Mouse (Mus musculus) fibroblast of lung, adult 2 months (primary cell): Measurements from ENCODE around the gene Asb1.

Source experiments
- DNase-seq: peaks from one replicate; pipeline ENCODE4 v3.0.0-alpha.2; 2011; ENCODE audit warnings: low read depth

The Asb1 gene

DNA sequence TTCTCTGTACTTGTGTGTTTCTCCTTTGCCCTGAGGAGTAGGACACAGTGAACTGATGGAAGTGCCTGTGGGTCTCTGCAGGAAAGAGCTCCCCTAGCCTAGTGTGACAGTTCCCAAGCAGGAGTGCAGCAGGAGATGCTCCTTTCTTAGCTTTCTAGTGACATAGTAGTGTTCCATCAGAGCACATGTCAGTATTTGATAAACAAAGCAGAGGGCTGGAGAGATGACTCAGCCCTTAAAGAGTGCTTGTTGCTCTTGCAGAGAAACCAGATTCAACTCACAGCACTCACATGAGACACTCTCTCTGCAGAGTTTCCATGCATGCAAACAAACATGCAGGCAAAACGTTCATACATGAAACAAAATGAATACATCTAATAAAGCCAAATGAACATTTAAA is 4.9 kb downstream of the Asb1 start:
- no peak for DNase-seq

DNA sequence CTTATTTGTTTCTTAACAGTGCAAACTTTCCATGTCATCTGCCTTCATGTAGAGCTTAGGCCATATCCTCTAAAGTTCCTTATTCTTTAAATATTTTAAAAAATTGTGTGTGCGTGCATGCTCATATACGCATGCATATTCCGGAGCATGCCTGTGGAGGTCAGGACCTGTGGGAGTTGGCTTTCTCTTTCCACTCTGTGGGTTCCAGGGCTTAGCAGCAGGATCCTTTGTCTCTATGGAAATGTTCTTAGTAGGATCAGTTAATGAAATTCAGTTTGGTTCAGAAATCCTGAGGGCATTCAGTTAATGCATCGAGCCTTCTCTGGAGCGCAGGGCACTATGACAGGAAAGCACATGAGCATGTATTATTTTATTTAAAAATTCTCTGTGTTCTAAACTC is 7.2 kb downstream of the Asb1 start:
- no peak for DNase-seq

DNA sequence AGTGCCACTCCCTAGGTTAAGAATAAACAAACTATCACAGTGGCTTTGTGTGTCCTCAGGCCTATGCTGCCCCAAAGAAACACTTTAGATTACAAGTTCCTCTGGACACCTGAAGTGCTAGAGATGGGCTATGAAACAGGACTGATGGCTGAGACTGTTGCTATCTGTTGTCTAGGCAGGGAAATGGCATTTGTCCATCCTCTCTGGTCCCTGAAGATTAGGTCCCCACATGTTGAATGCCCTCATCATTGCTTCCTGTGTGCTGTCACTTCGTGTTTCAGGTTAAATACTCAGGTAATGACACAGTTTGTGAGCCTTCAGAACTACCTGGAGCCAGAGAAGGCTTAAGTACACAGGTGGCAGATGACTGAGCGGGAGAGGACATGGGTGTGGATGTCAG is 8.7 kb downstream of the Asb1 start:
- DNase-seq, result no peak

DNA sequence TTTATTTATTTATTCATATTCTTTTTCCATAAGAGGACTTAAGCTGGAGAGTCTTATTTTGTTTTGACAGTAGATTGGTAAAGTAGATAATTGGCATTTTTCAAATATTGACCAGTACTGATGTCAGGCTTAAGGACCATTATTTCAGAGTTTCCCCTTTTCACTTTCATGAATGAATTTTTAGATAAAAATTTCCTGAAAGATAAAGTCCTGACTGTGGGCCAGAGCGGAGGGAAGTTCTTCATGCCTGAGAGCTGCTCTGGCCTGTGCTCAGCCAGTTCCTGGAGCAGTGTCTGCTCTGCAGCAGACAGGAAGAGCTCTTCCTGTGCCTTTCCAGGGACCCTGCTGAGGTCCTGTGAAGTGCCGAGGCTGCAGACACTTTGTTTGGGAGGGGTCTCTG is 16.8 kb downstream of the Asb1 start:
- no peak for DNase-seq

DNA sequence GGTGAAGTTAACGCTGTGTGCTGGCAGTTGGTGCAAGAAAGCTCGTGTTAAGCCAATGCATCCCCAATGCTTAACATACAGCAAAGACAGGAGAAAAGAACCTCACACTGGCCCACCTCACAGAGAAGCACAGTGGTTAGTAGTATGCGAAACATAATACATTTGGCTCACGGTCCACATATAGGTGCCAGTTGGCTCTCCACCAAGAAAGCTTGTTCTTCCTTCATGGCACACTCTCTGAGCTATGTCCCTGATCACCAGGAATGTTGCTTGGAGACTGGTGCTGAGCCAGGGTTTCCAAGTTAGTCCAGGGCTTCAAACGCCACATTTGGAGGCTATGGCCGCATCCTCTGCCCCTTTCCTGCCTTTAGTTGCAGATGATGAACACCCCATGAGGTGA is 20.9 kb downstream of the Asb1 start:
- DNase-seq, result no peak

DNA sequence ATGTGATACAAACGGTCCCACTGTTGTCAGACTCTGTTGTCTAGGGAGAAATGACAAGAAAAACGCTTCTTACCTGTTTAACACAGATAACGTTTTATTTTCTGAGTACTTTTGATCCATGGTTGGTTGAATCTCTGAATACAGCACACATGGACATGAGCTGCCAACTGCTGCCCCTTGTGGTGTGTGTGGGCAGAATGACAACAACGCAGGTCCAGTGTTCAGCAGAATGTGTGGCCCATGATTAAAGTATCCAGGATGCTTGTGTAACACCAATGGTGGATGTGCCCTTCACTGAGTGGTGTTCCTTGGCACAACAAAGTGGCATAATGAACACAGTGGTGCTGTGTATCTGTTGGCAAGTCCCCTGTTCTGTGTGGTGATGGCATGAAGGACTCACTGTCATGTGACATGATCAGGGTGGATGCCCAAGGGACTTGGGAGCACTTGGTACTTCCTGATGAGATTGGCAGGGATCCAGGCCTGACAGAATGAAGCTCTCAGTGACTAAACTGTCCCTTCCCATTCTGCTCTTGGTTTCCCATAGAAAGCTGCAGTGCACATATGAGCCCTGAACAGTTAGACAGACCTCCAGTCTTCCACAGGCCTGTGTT is 22.7 kb downstream of the Asb1 start:
- DNase-seq, result no peak

DNA sequence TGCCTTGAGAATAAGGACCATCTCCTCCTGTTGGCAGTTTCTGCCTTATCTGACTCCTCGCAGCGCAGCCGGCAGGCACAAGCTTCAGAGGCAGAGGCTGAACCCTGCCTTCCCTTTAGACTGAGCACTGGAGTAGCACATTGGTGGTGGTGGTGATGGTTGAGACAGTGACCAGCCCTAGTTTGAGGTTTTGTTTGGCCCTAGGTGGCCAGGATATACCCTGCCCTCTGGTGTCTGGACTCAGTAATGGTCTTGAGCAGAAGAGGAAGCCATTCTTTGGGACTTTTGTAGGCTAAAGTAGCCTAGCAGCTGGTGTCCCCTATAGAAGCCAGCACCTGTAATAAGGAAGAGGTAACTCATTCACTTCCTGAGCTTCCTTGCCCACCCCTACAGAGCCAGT is 23.7 kb downstream of the Asb1 start:
- DNase-seq, result no peak

DNA sequence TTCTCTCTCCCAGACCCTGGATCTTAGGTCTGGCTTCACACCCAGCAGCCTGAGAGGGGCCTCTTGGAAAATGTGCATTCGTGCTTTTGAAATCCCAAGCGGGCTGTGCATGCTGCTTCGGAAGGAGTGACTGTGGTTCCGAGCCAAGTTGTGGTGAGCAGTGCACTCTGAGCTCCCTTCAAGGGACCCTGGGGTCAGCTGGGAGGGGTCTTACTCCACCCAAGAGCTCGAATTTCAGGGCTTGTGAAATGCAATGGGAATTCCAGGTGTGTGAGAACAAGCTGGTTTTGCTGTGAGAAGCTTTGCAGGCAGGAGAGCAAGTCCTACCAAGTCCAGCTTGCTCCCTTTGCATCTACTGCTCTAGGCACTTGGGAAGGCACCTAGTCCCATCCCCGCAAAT is 24.3 kb downstream of the Asb1 start:
- DNase-seq, result no peak

DNA sequence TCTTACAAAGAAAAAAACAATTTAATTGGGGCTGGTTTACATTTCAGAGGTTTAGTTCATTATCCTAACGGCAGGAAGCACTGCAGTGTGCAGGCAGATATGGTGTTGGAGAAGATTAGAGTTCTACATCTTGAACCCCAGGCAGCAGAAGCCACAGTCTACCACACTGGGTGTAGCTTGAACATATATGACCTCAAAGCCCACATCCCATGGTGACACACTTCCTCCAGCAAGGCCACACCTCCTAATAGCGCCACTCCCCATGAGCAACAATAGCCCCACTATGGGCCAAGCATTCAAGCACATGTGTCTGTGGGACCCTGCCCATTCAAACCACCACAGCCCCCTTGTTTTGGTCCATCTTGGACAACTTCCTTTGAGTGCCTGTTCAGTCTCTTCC is 26.9 kb downstream of the Asb1 start:
- no peak for DNase-seq

DNA sequence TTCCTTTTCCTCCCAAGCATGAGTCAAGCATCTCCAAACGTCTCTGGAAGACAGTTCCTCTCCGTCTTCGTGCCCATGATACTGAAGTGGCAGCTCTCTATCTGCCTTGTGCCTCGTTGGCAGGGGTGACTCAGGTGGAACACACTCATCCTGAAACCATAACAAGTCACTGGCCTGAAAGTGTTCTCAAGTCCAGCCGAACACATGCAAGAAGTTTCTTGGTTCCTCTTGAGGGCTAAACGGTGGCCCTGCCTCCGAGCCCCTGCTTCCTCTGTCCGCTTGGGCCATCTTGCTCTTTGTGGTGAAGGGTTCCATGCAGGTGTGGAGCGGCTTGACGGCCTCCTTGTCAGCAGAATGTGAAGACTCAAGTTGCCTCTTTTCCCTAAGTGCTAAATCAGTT is 32.1 kb downstream of the Asb1 start:
- no peak for DNase-seq

DNA sequence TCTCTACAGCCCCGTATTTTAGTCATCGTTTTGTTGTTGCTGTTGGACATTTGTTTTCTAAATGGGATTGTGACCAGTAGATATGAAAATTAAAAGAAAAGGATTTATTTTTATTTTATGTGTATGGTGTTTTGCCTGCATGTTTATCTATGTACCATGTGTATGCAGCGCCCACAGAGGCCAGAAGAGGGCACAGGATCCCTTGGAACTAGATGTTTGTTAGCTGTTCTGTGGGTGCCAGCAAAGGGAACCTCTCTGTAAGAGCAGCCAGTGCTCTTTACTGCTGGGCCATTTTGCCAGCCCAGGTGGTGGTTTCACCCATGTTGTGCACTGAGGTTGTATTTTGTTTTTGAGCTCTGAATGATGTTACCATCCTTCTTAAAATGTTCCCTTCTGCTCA is 33.9 kb downstream of the Asb1 start:
- DNase-seq, result peak; percentile 29

DNA sequence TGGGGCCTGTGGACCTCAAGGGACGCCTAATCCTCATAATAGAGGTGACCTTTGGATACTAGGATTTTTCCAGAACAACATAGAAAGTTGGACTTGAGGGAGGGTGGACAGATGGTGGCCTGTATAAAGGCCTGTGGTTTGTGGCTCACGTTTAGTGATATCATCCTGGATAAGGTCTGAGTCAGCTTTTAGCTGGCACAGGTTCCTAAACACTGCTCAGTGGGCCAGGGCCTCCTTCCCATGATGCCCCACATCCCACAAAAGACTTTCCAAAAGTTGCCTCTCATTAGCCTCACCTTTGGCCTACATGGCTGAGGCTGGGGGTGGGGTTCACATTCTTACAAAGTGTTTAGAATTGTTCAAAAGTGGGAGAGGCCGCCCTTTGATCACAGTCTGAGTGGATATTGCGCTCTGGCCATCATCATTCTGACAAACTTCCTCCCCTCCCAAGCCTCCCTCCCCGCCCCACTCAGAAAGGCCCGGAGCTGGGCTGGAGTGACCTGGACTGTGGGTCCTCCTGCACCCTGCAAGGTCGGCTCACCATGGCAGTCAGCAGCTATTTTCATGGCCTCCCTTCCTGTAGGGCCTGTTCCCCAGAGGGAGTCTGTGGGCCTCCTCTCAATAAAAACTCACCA is 37.7 kb downstream of the Asb1 start:
- DNase-seq, result no peak

DNA sequence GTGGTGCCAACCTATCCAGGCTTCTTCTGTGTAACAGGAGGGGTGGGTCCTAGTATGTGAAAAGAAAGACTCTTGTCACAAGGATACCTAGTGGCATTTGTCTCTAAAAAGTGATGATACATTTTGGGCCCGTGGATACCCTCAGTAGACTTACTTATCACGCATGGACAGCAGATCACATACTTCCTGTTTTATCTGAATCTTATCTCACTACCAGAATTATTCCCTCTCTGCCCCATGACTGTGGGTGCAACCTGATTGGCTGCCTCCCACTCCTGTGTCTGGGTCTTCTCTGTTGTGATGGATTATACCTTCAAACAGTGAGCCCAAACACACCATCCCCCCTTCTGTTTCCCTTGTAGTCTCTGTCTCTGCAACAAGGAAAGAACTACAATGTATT is 40.2 kb downstream of the Asb1 start:
- no peak for DNase-seq

DNA sequence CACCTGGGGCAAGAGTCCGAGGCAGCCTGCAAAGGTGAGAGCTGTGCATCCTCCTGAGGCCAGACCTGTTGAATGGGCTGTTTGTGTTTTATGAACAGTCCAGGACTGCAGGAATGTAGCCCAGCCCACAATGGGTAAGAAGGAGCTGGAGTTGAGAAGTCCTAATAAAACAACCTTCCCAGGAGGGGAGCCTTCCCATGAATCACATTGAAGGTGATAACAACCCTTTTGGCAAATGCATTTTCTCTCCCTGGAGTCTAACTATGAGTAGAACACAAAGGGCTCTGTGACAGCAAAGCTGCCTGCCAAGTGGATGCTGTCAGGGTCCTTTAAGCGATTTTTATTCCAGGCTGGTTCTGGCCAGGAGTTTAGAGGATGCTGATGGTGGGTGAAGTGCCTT is 40.9 kb downstream of the Asb1 start:
- DNase-seq, result no peak

DNA sequence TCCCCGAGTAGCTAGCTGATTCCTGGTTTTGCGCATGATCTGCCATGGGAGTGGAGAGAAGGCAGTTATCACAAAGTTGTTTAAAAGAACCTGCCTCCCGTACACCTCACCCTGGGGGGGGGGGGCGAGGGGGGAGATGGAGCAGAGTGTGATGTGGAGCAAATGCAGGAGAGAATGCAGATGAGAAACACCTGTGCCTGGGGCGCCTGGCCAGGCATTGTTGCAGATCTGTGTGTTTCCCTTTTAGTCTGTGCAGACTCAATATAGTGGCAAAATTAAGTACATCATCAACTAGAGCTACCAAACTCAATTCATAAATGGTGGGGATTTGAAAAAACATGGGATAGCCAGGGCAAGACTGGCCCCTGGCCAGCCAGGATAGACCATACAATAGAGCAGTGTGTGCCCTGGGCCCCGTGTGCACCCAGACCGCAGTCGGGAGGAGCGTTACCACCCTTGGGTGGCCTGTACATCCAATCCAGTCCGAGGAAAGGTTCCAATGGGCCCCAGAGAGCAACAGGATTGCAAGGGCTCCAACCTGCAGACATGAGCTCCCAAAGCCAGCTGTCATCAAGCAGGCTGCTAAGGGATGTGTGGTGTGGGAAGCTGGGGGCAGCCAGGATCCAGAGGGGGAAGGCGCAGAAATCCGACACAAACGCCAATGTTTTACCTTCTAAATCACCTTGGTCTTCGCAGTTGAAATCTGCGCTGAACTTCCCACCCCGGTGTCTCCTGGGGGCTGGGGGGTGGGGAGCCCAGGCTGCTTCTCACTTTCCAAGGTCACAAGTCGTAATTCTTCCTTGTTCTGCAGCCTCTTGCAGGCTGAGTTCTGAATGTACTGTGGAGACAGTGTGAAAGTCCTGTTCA is 44.9 kb downstream of the Asb1 start:
- DNase-seq, result no peak

DNA sequence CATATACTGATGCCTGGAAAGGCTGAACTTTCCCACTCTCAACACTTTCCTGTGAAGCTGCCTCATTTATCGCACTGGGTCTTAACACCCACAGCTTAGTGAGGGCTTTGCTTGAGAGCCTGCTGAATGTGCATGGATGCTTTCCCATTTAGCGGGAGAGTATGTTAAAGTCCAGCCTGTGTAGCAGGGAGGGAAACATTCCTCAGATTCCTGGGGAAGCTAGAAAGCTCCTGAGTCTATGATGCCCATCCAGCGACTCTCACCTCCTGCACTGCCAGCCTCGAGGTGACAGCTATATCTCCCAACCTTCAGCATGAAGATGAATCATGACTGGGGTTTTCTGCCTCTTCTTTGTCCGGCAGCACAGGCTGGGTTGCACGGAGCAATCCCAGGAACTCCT is 49.4 kb downstream of the Asb1 start:
- DNase-seq, result no peak

DNA sequence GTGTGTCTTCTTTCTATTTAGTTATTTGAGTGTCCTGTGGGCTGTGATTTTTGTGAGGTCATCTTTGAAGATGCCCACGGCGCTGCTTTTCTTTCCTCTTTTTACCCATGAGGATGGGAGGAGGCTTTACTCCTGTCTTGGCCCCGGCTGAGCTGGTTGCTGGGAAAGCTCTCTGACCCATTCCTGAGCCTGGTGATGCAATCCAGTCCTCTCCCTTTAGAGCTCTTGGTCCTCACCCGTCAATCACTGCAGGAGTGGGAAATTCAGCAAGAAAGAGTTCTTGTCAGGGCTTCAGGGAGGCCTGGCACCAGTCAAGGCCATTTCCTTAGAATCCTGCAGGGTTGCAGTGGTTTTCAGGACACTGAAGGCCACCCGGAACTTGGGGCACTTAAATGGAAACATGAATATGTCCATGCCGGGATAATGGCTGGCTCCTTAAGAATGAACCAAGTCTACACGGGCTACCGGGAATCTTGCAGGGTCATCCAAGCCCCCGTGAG is 55.2 kb downstream of the Asb1 start:
- DNase-seq, result no peak

DNA sequence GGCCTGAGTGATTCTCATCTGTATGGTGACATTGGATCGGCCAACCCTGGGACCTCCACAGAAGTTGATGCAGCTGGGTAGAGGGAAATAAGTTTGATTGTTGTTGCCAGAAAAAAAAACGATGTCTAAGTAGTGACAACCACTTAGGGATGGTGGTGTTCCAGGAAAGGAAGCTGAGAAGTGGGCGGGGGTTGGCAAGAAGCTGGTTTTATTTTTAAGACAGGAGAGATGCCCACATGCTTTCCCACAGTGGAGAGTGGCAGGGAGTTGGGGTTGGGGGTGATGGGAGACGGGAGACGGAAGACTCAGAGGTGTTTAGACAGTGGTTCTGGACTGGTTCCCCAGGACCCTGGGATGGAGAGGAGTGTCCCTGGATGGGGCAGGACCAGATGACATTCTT is 57.3 kb downstream of the Asb1 start:
- DNase-seq, result no peak

DNA sequence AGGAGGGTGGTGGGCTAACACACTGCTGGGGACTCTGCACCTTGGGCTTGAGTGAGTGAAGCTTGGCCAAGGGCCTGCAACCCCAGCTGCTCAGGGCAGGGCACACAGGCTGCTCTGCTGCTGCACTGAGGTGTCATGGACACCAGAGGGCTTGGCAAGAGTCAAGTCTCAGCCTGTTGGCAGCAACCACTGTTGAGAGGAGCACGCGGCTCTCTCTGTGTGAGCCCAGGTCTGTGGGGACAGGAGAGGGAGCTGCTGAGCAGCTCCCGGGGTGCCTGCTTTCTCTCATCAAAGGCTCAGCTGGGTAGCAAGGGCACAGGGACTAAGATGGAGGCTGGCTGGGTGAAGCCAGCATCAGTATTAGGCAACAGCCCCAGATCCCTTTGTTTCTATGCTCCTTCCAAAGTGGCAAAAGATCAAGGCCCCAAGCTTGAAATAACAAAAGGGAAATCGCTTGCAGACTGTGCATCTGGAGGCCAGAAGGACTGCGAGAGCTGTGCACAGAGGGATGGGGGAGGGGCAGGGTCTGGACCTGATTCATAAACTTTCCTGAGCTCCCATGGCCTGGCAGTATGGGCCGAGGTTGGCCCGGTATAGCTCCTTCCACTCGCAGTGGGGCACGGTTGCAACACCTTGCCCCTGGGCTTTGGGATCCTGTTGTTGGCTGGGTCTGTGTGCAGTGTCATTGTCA is 60.5 kb downstream of the Asb1 start:
- peak; percentile 55 for DNase-seq

DNA sequence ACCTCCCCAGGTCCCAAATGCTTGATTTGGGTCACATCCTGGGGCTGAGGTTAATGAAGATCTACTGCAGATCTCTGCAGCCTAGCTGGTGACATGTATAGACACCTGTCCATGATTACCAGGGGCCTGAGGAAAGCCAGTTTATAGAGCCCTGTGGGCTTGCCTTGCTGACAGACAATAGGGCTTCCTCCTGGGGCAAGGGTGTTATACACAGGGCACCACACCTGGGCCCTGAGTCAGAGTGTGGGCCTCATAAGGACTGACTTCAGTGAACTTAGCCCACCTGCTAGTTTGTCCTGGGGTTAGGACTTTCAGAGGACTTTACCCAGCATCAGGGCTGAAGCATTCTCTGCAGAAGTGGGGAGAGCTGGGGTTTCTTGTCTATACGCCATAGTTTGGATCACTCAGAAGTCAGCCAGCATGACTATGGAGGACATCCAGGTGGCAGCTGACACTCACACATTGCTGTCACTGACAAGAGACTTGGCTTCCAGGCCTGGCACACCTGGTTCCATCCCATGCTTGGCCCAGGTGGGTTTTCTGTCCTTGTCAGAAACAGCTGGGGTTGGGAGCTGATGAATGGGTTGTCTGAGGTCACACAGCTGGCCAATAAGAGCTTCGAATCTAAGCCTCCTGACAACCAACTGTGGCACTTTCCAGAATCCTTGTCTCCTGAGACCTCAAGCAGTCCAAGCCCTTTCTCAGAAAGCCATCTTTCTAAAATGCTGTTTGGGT is 61.2 kb downstream of the Asb1 start:
- no peak for DNase-seq

DNA sequence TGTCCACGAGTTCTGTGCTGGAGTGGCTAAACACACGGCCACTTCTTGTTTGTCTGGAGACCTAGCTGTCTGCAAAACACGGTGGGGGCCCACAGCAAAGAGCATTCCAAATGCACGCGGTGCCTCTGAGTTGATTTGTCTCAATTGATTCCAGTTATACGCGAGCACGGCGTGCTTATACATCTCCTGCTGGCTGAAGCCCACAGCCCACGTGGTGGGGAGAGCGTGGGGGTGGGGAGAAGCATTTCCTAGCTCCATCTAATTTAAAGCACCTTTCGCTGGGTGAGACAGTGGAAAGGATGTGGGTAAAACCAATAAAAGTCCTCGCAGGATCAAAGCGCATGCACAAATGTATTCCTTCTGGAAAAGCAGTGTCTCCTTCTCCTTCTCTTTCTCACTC is 65.3 kb downstream of the Asb1 start:
- DNase-seq, result no peak

DNA sequence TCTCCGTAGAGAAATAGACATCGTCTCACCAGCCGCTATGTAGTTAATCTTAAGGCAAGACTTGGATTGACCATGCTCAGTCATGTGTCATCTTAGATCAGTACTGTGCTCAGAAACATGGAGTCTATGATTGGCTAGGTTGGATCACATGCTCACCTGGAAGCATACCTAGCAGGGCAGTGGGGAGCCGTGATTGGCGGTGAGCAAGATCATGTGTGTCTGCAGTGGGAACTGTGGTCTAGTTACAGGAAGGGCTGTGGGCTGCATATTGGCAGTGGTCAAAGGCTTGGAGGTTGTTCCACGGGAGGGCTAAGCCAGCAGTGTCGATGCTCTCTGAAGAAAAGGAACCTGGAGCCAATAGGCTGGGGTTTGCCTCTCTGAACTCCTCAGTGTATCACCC is 66.4 kb downstream of the Asb1 start:
- DNase-seq, result no peak
